Mouse (Mus musculus): Measurements from ENCODE around the gene Nsf. TPM values are rescaled to one million over a fixed set of nuclear protein-coding genes. Genes with fewer than 3 reads are reported as not detected.

Nsf gene
- total RNA-seq, 1 experiment = 55.0 TPM

GRCm38 (mm10) chr11:103864486-103864885 is 89.4 kb downstream of the Nsf start:
- no peak overlapping the region for H3K9ac ChIP-seq (ENCODE audit: insufficient read depth, low read depth, low read length, poor library complexity, severe bottlenecking)
- no peak for TF ChIP-seq MAFK (IDR thresholded peaks at IDR 0.05; ENCODE audit: insufficient read depth, low read depth, low read length)
- TF ChIP-seq HCFC1 (IDR thresholded peaks at IDR 0.05; ENCODE audit: borderline replicate concordance, insufficient read depth, low read length) = no peak
- H3K4me1 ChIP-seq (ENCODE audit: control insufficient read depth in 2 of 2, insufficient read depth in 2 of 2, low read length in 2 of 2, poor library complexity in 1 of 2) = peaks cover 0 to 9% of the 10 kb centered on the region in 2 experiments; a peak in 3 of 4 replicates
- H3K4me3 ChIP-seq (ENCODE audit: insufficient read depth in 1 of 2, low read depth in 1 of 2, low read length in 2 of 2, poor library complexity in 1 of 2, severe bottlenecking in 1 of 2) = no peak overlapping the region
- DNase-seq (ENCODE audit: low read depth, low spot score) = peak; percentile 17
- no peak overlapping the region for H3K27ac ChIP-seq (ENCODE audit: insufficient read depth, low read depth, low read length, poor library complexity, severe bottlenecking)
- no peaks in the 10 kb centered on the region for H3K9me3 ChIP-seq (ENCODE audit: control insufficient read depth, insufficient read depth, low read depth, low read length)
- H3K36me3 ChIP-seq (ENCODE audit: control insufficient read depth, insufficient read depth, low read length, poor library complexity, severe bottlenecking) = peaks cover 11% of the 10 kb centered on the region
- in situ Hi-C loops (cut with MboI; ENCODE audit: low sequenced_read_pairs in 2 of 2, unreplicated experiment in 2 of 2) = no loop called here

- DNase-seq (ENCODE audit: low read depth, low spot score) = no peak
- Histone ChIP-seq H3K36me3 (ENCODE audit: control insufficient read depth, insufficient read depth, low read length, poor library complexity, severe bottlenecking) (peaks cover 12% of the 10 kb centered on the region), H3K9ac (ENCODE audit: insufficient read depth, low read depth, low read length, poor library complexity, severe bottlenecking) (no peak overlapping the region), H3K27ac (ENCODE audit: insufficient read depth, low read depth, low read length, poor library complexity, severe bottlenecking) (no peak overlapping the region), H3K4me1 (ENCODE audit: control insufficient read depth in 2 of 2, insufficient read depth in 2 of 2, low read length in 2 of 2, poor library complexity in 1 of 2) (peaks cover 0 to 9% of the 10 kb centered on the region in 2 experiments; a peak in 3 of 4 replicates), H3K4me3 (ENCODE audit: insufficient read depth in 1 of 2, low read depth in 1 of 2, low read length in 2 of 2, poor library complexity in 1 of 2, severe bottlenecking in 1 of 2) (no peak overlapping the region), H3K9me3 (ENCODE audit: control insufficient read depth, insufficient read depth, low read depth, low read length) (no peaks in the 10 kb centered on the region)
- in situ Hi-C loops (cut with MboI; ENCODE audit: low sequenced_read_pairs in 2 of 2, unreplicated experiment in 2 of 2) = no loop called here
- TF ChIP-seq HCFC1 (IDR thresholded peaks at IDR 0.05; ENCODE audit: borderline replicate concordance, insufficient read depth, low read length) (no peak), MAFK (IDR thresholded peaks at IDR 0.05; ENCODE audit: insufficient read depth, low read depth, low read length) (no peak), ZC3H11A (IDR thresholded peaks at IDR 0.05; ENCODE audit: borderline replicate concordance, low read depth, low read length) (no peak), ZNF384 (IDR thresholded peaks at IDR 0.05; ENCODE audit: low read depth, low read length) (no peak), CHD2 (IDR thresholded peaks at IDR 0.05; ENCODE audit: low read depth, low read length) (no peak)
These were observed 90.9 kb downstream of the Nsf start for GRCm38 (mm10) chr11:103862951-103863350.

GRCm38 (mm10) chr11:103859933-103860610 is 93.8 kb downstream of the Nsf start:
- Histone ChIP-seq H3K9ac (ENCODE audit: insufficient read depth, low read depth, low read length, poor library complexity, severe bottlenecking) (no peak overlapping the region), H3K36me3 (ENCODE audit: control insufficient read depth, insufficient read depth, low read length, poor library complexity, severe bottlenecking) (peaks cover 15% of the 10 kb centered on the region), H3K9me3 (ENCODE audit: control insufficient read depth, insufficient read depth, low read depth, low read length) (no peaks in the 10 kb centered on the region), H3K4me1 (ENCODE audit: control insufficient read depth in 2 of 2, insufficient read depth in 2 of 2, low read length in 2 of 2, poor library complexity in 1 of 2) (peaks cover 0 to 7% of the 10 kb centered on the region in 2 experiments; a peak in 3 of 4 replicates), H3K4me3 (ENCODE audit: insufficient read depth in 1 of 2, low read depth in 1 of 2, low read length in 2 of 2, poor library complexity in 1 of 2, severe bottlenecking in 1 of 2) (no peak overlapping the region), H3K27ac (ENCODE audit: insufficient read depth, low read depth, low read length, poor library complexity, severe bottlenecking) (no peak overlapping the region)
- in situ Hi-C loops (cut with MboI; ENCODE audit: low sequenced_read_pairs in 2 of 2, unreplicated experiment in 2 of 2) = no loop called here
- TF ChIP-seq HCFC1 (IDR thresholded peaks at IDR 0.05; ENCODE audit: borderline replicate concordance, insufficient read depth, low read length) (no peak), MAFK (IDR thresholded peaks at IDR 0.05; ENCODE audit: insufficient read depth, low read depth, low read length) (no peak), CHD2 (IDR thresholded peaks at IDR 0.05; ENCODE audit: low read depth, low read length) (no peak)
- DNase-seq (ENCODE audit: low read depth, low spot score) = no peak

- peaks cover 15% of the 10 kb centered on the region for H3K36me3 ChIP-seq (ENCODE audit: control insufficient read depth, insufficient read depth, low read length, poor library complexity, severe bottlenecking)
- no peak for DNase-seq (ENCODE audit: low read depth, low spot score)
- H3K9ac ChIP-seq (ENCODE audit: insufficient read depth, low read depth, low read length, poor library complexity, severe bottlenecking) = no peak overlapping the region
- no peak overlapping the region for H3K27ac ChIP-seq (ENCODE audit: insufficient read depth, low read depth, low read length, poor library complexity, severe bottlenecking)
- in situ Hi-C loops (cut with MboI; ENCODE audit: low sequenced_read_pairs in 2 of 2, unreplicated experiment in 2 of 2) = no loop called here
- TF ChIP-seq HCFC1 (IDR thresholded peaks at IDR 0.05; ENCODE audit: borderline replicate concordance, insufficient read depth, low read length) (no peak), ZC3H11A (IDR thresholded peaks at IDR 0.05; ENCODE audit: borderline replicate concordance, low read depth, low read length) (no peak), ZNF384 (IDR thresholded peaks at IDR 0.05; ENCODE audit: low read depth, low read length) (no peak)
- no peak overlapping the region for H3K4me3 ChIP-seq (ENCODE audit: insufficient read depth in 1 of 2, low read depth in 1 of 2, low read length in 2 of 2, poor library complexity in 1 of 2, severe bottlenecking in 1 of 2)
- no peaks in the 10 kb centered on the region for H3K9me3 ChIP-seq (ENCODE audit: control insufficient read depth, insufficient read depth, low read depth, low read length)
- H3K4me1 ChIP-seq (ENCODE audit: control insufficient read depth in 2 of 2, insufficient read depth in 2 of 2, low read length in 2 of 2, poor library complexity in 1 of 2) = no peaks in the 10 kb centered on the region
These were observed 95.1 kb downstream of the Nsf start for GRCm38 (mm10) chr11:103858760-103859159.

GRCm38 (mm10) chr11:103856641-103857040 is 97.2 kb downstream of the Nsf start:
- no peak for DNase-seq (ENCODE audit: low read depth, low spot score)

More at GRCm38 (mm10) chr11:103856641-103857040, 97.2 kb downstream of the Nsf start:
- peaks cover 12% of the 10 kb centered on the region for H3K36me3 ChIP-seq (ENCODE audit: control insufficient read depth, insufficient read depth, low read length, poor library complexity, severe bottlenecking)
- H3K4me1 ChIP-seq (ENCODE audit: control insufficient read depth in 2 of 2, insufficient read depth in 2 of 2, low read length in 2 of 2, poor library complexity in 1 of 2) = no peaks in the 10 kb centered on the region
- no peak for TF ChIP-seq ZC3H11A (IDR thresholded peaks at IDR 0.05; ENCODE audit: borderline replicate concordance, low read depth, low read length)
- TF ChIP-seq CHD2 (IDR thresholded peaks at IDR 0.05; ENCODE audit: low read depth, low read length) = no peak
- no peak for TF ChIP-seq HCFC1 (IDR thresholded peaks at IDR 0.05; ENCODE audit: borderline replicate concordance, insufficient read depth, low read length)
- TF ChIP-seq MAFK (IDR thresholded peaks at IDR 0.05; ENCODE audit: insufficient read depth, low read depth, low read length) = no peak
- TF ChIP-seq ZNF384 (IDR thresholded peaks at IDR 0.05; ENCODE audit: low read depth, low read length) = no peak
- H3K4me3 ChIP-seq (ENCODE audit: insufficient read depth in 1 of 2, low read depth in 1 of 2, low read length in 2 of 2, poor library complexity in 1 of 2, severe bottlenecking in 1 of 2) = no peak overlapping the region
- in situ Hi-C loops (cut with MboI; ENCODE audit: low sequenced_read_pairs in 2 of 2, unreplicated experiment in 2 of 2) = no loop called here
- H3K27ac ChIP-seq (ENCODE audit: insufficient read depth, low read depth, low read length, poor library complexity, severe bottlenecking) = no peak overlapping the region
- no peaks in the 10 kb centered on the region for H3K9me3 ChIP-seq (ENCODE audit: control insufficient read depth, insufficient read depth, low read depth, low read length)
- no peak overlapping the region for H3K9ac ChIP-seq (ENCODE audit: insufficient read depth, low read depth, low read length, poor library complexity, severe bottlenecking)
